Mouse (Mus musculus): ENCODE results near the gene Zmat5.
"Not testable (repeated sequence)": the region's sequence is repeated elsewhere in the genome, so short reads cannot be mapped to it uniquely, and the experiment has no call there.

Gene Zmat5

DNA sequence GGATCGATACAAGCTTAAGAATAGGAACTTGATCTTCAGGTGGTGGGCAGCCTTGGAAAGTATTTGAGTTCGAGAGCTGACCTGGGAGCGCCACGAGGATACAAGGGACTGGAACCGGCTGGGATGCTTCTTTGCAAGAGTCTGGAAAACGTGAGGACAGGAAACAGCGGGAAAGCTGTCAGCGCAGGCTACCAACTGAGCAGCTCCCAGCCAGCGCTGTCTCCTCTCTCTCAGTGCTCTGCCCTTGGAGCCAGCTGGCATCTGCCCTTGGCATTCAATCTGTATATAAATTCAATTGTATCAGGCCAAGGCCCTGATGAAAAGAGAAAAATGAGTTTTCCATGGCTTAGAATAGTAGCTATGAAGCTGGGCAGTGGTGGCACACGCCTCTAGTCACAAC lies 13.3 kb upstream of the Zmat5 start:
- DNase-seq, result peak; percentile 30 to 43

DNA sequence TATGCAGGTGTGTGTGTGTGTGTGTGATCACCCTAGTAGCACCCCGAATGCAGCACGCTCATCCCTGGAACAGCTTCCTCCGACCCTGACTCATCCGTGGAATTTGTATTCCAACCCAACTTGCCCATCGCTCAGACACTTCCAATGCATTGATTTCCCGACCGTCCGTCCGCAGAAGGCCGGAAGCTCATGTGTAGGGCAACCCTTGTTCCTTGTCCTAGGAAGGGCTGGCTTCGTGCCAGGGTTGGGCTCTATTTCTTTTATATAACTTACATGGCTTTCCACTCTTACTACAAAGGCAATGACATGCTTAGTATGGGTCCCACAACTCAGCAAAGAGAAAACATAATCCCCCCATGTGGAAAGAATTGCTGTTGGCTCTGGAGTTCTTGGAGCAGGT lies 12.3 kb upstream of the Zmat5 start:
- no peak for DNase-seq

DNA sequence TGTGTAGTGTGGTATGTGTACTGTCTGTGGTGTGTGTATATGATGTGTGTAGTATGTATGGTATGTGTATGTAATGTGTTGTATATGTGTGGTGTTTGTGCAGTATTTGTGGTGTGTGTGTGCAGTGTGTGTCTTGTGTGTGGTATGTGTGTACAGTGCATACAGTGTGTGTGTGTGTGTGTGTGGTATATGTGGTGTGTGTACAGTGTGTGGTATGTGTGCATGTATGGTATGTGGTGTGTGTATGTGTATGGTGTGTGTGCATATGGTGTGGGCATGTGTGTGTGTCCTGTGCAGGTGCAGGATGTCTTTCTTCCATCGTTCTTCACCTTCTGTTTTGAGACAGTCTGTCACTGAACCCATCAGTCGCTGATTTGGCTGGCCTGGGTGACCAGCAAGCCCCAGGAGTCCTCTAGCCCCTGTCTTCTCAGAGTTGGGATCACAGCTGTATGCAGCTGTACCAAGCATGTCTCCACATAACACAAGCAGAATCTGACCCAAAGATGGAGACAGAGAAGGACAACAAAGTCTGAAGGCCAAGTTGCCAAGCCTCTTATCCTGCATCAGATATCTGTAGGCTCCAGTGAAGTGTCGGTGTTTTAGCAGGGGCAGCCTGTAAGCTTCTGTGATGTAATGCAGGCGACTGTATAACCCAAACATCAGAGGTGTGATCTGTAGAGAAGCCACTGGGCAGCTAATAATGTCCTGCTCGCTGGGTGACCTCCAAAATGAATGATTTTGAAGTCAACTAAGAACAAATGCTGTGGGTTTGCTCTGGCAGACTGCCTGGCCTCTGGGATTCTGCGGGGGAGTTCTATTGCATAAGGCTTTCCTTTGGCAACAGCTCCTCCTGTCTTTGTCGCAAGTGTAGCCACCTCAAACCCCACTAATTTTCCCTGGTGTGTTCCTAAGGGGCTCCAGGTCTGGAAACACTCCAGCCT lies 7.2 kb upstream of the Zmat5 start:
- peak; percentile 32 to 59 for DNase-seq

DNA sequence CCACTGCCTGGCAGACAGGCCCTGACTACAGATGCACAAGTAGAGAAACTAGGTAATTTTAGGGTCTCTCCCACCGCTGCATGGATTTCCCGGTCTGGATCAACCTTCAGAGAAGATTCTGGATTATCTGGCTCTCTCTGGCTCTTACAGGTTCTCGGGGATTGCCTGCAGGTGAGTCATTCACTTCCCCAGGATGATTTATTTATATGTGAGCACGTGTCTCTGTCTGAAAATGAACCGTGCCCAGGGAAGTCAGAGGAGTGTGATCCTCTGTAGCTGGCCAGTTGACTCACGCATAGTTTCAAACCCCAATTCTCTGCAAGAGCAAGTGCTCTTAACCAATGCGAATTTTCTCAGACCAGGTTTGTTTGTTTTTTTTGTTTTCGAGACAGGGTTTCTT lies 3.8 kb upstream of the Zmat5 start:
- DNase-seq, result no peak

DNA sequence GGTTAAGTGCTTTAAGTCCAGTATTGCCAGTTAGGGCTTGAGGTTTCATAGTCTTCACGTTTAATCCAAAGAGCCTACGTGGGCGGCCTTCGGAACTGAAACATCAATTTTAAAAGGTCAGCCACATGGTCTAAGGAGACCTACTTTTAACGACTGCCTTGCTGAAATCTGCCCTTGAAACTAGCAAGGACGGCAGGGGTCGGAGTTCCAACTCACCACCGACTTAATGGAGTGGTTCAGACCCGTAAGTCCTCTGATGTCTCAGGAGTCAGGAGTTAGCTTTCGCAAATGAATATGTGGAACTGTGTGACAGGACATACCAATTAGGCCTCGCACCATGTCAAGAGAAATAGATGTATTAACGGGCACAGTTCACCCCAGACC lies 798 bp upstream of the Zmat5 start:
- DNase-seq, result no peak

DNA sequence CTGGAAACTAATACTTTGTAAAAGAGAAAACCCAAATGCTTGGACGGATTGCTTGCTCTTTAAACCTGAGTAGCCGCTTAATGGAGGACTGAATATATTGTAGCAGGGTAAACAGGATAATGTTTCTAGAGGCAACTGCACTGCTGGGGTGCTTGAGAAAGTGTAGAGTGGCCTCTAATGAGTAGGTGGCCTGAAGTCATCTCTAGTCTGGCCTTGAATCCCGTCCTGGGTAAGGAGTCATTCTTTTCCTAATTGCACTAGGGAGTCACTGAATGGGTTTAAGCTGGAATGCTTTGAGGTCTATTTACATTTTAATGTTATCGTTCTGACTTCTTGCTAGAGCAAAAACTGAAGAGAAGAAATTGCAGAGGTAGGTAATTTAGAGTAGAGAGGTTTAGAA lies 700 bp downstream of the Zmat5 start:
- DNase-seq, result no peak

DNA sequence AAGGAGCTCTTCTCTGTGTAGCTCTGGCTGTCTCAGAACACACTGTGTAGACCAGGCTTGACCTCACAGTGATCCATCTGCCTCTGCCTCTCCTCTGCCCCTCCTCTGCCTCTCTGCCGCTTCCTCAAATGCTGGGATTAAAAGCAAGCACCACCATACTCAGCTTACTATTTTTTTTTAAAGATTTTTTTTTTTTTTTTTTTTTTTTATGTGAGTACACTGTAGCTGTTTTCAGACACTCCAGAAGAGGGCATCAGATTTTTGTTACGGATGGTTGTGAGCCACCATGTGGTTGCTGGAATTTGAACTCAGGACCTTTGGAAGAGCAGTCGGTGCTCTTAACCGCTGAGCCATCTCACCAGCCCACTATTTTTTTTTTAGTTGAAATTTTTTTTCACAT lies 5.7 kb downstream of the Zmat5 start:
- not testable (repeated sequence) for DNase-seq

DNA sequence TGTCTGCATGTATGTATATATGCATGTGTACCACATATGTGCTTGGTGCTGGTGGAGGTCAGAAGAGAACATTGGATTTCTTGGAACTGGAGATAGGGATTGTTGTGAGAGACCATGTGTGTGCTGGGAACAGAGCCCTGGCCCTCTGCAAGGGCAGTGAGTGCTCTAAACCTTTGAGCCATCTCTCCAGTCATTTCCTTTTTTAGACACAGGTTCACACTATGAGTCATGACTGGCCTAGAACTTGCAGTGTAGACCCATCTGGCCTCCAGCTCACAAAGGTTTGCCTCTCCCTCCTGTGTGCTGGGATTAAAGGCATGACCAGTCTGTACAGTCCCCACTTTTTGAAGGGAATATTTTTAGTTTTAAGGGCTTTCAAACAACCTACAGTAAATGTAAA lies 8.3 kb downstream of the Zmat5 start:
- no peak for DNase-seq

DNA sequence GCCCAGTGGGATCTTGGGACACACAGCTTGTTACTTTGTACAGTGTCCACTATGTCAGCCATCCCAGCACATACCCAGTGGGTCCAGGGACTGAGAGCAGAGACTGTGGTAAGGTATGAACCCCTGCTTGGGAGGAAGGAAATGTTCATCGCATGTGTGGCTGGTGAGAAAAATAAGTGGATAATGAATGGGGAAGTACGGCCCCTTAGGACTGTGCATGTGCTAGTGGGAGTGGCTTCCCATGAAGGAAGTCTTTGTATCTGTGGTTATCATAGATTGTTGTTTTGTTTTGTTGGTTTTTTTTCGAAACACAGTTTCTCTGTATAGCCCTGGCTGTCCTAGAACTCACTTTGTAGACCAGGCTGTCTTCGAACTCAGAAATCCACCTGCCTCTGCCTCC lies 10.2 kb downstream of the Zmat5 start:
- no peak for DNase-seq

DNA sequence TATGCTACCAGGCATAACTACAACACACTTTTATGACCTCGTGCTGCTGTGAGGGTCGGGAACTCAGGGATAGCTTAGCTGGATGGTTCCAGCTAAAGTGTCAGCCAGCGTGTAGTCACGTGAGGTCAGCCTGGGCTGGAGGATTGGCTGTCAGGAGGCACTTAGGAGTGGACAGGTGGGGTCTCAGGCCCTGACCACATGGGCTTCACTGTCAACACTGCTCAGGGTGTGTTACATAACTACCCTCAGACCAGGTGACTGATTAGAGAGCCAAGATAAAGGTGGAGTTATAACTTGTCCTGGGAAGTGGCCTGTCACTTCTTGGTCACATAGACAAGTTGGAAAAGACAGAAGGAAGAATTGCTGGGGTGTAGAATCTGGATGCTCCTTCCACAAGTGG lies 11.1 kb downstream of the Zmat5 start:
- DNase-seq, result no peak

DNA sequence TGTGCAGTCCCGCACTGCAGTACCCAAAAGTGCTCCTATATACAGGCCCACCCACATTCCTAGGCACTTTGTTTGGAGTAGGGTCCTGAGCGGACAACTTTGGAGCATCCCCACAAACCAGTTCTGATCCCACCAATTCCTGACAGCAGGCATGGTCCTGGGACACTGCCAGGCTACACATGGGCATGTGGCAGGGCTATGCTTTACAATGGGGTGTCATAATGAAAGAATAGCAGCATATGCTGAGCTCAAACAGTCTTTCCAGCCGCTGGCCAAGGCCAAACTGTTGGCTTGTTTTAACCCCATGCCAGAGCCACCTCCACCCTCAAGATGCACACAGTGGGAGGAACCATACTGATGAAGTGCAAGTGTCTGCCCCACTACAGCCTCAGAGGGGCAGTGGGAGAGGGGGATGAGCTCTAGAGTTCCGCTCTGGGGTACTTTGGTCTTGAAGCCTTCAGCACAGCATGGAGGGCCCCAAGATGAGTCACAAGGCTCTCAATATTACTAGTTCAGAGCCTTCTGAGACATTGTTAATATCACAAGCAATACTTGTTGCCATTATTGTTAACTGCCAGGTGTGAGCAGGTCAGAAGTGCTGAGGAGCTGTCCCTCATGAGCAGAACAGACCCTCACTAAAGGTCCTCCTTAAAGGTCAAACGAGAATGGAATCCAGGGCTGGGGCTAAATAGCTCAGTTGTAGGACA lies 12.2 kb downstream of the Zmat5 start:
- peak in 1 of 2 experiments; percentile 47 for DNase-seq

DNA sequence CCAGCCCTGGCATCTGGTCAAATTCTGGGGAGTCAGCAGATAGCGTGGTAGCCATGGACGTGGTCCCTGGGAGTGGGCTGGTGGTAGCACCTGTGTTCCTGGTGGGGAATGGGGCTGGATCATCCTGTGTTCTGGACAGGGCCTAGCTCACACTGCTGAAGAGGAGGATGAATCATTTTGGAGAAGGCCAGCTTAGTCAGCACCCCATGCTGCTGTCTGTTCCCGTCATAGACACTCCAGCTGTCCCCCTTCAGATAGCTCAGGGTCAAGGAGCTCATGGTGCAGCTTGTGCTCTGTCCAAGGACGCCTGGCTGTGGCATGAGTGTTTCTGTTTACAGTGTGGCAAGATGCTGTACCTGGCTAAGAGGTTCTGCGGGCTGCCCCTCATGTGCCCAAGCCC lies 14.1 kb downstream of the Zmat5 start:
- peak; percentile 47 to 53 for DNase-seq

DNA sequence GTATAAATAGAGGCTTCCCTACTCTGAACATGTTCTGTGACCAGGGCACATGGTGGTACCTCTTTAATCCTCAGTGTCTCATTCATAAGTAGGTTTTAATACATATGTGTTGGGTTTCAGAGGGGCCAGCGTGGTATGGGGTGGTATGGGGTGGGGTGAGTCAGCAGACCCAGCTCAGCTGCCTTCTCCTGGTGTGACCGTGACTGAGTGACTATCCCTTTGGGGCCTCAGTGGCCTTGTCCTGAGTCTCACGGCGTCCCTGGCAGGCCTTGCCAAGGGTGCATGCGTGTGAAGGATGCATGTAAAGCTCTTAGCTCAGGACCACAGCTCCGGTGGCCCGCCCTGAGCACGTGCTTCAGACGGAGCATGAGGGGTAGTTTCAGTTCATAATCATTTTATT lies 15.5 kb downstream of the Zmat5 start:
- DNase-seq, result no peak

DNA sequence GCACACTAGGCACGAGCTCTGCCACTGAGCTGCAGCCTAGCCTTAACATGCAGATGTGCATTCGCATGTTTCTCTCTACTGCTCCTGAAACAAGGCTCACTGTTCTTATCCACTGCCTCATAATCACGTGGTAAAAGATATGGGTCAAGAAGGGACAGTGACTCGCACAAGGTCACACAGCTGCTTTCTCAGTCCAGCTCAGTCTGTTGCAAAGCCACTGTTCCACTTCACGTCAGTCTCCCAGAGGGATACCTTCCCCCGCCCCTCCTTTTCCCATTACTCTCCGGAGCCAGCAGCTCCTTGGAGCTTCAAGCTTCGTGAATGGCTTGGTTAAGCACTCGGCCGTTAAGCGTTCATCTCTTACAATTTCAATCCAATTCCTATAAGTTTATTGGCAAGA lies 15.9 kb downstream of the Zmat5 start:
- DNase-seq, result no peak

DNA sequence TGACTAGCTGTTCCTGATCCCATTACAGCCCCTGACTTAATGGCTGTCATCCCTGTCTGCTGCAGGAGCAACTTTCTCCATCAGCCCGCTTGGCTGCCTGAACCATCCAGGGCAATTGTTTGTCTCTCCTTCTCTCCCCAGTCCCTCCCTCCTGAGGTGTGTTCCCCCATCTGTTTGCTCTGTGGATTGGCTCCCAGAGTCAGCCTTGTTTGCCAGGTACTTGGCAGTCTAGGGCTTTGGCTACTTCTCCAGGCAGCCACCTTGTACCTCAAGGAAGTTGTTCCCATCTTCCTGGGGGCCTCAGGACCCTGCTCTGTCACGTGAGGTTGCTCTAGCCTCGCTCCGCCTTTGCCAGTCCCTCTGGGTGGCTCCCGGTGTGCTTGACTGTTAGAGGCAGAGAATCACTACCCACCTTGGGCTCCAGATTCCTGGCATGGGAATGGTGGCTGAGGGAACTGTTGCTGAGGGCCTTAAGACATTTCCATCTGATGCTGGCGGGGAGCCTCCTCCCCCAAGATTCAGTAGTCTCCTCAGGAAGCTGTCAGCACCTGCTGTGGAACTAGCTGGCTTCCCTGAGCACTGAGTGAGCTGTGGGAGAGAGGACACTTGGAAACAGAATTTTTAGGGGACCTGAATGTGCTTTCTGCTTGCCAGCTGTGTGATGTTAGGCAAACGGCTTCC lies 16.6 kb downstream of the Zmat5 start:
- peak; percentile 76 to 81 for DNase-seq

DNA sequence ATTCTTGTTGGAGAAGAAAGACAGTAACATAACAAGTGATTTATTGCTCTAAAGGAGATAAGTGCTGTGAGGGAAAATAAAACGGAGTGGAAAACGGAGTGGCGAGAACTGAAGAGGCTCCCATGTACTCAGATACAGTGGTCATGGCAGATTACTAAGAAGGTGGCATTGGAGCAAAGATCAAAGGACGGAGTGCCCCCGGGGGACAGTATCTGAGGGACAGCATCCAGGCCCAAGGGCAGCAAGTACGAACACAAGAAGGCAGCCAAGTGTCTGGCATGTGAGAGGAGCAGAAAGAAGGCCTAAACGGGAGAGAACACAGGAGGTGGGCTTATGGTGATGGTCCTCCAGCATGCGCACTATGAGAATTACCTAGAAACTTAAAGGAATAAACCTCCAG lies 17.2 kb downstream of the Zmat5 start:
- no peak for DNase-seq

DNA sequence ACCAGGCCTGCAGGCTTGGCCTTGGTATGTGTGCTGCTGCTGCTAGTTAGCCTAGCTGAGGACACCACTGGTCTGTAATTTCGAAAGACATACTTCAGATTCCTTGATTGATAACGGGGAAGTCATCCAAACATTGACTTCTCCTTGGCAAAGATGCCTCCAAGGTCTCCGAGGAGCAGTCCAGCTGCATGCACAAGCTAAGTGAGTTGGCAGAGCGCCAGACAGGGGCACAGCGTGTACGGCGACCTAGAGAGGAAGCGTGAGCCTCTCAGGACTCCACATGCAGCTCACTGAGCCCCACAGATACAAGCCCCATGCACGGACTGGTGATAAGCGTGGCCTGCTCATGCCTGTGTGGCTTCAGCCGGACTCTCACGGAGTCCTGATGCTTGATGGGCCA lies 25.1 kb downstream of the Zmat5 start:
- no peak for DNase-seq

DNA sequence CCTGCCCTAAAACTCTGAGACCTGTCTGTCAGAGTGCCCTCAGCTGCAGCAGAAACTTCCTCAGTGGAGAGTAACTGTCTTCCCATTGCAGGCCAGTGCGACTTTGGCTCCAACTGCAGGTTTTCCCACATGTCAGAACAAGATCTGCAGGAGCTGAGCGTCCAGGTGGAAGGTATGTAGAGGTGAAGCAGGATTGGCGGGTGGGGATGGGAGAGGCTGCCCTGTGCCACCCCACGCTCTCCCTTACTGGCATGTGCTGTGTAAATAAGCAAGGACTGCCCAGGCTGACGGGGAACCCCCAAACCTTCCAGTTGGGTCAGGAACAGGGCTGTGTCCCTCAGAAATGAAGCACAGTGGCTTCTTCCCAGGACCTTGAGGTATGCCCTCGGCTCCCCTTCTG lies 25.6 kb downstream of the Zmat5 start:
- DNase-seq, result no peak

DNA sequence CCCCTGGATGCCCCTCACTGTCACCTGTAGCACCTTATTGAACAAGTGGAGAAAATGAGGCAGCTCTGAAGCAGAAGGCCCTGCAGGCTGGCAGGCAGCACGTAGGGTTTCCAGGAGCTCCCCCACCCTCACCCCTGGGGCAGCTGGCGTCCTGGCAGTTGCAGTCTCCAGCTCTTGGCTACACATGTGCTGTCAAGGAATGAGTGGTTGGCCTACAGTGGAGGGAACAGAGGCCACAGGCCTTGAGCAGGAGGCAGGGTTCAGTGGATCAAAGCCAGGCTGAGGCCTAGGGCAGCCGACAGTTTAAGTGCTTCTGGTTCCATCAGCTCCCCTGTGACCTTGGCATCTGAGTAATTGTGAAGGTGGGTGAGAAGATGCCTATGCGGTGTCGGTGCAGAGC lies 26.4 kb downstream of the Zmat5 start:
- DNase-seq, result no peak

DNA sequence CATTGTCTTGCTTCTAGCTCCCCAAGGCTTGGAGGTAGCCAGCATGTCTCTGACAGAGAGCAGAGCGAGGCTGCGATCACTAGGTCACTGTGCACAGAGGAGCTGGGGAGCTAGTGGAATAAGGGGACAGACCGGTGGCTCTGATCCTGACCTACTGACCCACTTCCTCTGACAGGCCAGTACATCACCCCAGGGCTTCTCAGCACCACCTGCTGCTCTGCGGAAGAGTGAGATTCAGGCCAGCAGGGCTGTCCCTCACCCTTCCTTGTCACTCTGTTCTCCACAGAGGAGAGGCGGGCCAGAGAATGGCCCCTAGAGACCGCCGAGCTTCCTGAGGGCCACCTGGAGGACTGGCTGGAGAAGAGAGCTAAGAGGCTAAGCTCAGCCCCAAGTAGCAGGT lies 27.3 kb downstream of the Zmat5 start:
- DNase-seq, result peak; percentile 68 to 75

DNA sequence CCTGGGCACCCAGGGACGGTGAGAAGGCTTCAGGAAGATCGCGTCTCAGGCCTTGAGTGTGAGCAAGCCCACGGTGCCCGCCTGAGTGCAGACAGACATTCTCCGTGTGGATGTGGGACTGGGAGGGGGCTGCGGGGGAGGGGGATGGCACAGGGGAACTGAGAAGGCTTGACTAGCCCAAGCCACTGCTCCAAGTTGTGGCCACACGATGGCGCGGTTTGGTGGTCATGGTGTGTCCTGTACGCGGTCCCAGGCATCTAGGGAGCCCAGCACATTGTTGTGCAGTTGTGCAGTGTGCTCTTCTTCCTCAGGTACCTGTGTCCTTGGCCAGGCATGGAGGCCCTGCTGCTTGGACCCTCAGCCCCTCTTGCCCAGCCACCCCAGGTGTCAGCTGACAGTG lies 29.7 kb downstream of the Zmat5 start:
- no peak for DNase-seq

DNA sequence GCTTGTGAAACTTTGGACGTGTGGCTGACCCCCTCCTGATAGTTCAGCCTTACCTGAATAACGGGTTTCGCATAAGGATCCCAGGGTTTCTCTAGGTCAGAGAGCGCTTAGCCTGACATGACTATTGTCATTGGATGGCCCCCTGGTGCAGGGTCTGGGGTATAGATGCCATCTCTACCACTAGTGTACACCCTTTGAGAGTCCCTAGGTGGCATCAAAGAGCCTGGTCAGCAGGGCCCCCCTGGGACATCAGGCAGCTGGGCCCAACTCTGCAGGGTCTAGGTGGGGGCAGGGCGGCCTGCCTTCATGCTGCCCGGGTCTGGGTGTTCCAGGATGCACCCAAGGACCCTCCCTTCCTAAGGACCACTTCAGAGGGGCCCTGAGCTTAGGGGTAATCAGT lies 31.9 kb downstream of the Zmat5 start:
- DNase-seq, result no peak

DNA sequence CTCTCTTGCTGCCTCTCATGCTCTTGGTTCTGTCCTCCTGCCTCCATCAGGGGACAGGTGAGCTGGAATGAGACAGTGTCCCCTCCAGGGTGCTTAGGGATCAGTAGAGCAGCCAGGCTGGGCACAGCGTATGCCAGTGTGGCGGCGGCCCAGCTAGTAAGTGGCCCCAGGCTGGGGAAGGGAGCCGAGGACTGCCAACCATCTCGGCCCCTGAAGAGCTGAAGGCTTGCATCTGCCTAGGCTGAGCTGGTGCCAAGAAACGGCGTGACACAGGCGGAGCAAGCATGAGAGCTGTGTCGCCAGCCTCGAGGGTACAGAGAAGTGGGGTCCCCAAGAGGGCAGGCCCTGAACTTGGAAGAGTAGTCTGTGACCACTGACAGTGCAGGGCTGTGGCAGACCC lies 33.2 kb downstream of the Zmat5 start:
- peak; percentile 77 to 85 for DNase-seq

DNA sequence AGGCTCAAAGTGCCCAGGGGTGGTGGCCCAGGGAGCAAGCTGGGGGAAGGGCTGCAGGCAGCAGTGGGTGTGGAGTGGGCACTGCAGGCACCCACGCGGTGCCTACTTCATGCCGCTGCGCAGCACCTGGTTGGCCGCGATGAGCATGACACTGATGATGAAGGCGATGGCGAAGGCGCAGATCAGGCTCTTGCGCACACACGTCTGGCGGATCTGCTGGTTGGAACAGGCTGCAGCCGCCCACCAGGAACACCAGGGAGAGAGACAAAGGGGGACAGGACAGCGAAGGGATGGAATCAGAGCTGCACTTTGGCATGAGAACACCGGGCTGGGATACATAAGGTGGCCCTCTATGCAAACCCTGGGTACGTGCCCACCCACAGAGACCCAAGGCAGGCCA lies 34.2 kb downstream of the Zmat5 start:
- DNase-seq, result no peak

Measured in cerebellum, postnatal 25 days (tissue).